ENCODE assay signal across 11 mouse cellular contexts in the genomic region with DNA sequence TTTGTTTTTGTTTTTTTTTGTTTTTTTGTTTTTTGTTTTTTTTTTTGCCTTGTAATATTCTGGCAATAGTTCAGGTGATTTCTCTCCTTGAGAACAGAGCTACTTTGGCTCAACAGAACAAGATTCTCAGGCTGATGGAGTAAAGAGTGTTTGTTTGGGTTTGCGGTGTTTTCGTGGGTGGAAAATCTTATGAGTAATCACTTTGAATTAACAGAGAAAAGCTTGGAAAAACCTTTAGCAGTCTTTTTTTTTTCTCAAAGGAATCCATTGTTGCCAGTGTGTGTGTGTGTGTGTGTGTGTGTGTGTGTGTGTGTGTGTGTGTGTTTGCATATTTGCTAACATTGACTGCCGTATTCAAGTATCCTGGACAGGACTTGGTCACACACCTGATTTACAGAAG.
"Had no signal": no experiment of that assay in that cellular context is flagged by ENCODE, and none has a peak within 500 bp of the region (broad histone marks: within the 10 kb centered on the region; RNA-seq: fewer than 3 reads in every experiment).

No protein-coding gene starts in this region.

- DNase-seq: lung, adult 18-20 months; lung, embryonic 14.5 days; lung, postnatal 10 days; lung, postnatal 4 days; midbrain, embryonic 14.5 days; retina, postnatal 1 day; right cerebral cortex, adult 18-20 months; right cerebral cortex, postnatal 14 days; thymus, adult 2 months; thymus, postnatal 25 days; thymus, postnatal 4 days had no signal
